Mouse (Mus musculus): ENCODE results near the gene Gtf3c3. TPM values are rescaled to one million over a fixed set of nuclear protein-coding genes. Genes with fewer than 3 reads are reported as not detected.

Gene Gtf3c3
- 1.3 and 1.4 TPM in 2 replicates for polyA plus RNA-seq (2012)

GRCm38 (mm10) chr1:54438340-54439079, at the start of gene Gtf3c3:
TSS of gene Gtf3c3 (minus strand) at chr1:54438971.
- TF ChIP-seq GATA1 (IDR thresholded peaks at IDR 0.05; ENCODE audit: low read length): no peak

- no peak for TF ChIP-seq GATA1 (IDR thresholded peaks at IDR 0.05; ENCODE audit: low read length)
Measured at GRCm38 (mm10) chr1:54484744-54485420, 46.1 kb upstream of the Gtf3c3 start.

DNA sequence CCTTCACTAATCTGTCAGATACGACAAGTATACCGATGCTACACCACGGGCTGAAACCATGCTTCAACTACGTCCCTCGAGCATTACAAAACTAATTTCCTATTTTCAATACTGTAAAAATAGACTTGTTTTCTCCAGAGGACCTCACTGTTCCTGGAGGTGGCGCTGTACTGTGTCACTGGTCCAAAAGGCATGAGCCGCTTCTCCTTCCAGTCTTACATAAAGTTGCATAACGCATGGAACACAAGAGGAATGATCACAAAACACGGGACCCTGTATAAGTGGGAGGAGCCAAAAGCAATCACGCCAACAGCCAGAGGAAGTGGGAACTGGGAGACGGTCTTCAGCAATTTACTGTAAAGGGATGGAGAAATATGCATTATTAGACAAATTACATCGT, 41.7 kb upstream of the Gtf3c3 start:
- TF ChIP-seq GATA1 (IDR thresholded peaks at IDR 0.05; ENCODE audit: low read length): no peak

- TF ChIP-seq GATA1 (IDR thresholded peaks at IDR 0.05; ENCODE audit: low read length): no peak
Measured at GRCm38 (mm10) chr1:54468662-54469061, 29.9 kb upstream of the Gtf3c3 start.

GRCm38 (mm10) chr1:54467366-54467765, 28.6 kb upstream of the Gtf3c3 start:
- TF ChIP-seq GATA1 (IDR thresholded peaks at IDR 0.05; ENCODE audit: low read length): no peak

- no peak for TF ChIP-seq GATA1 (IDR thresholded peaks at IDR 0.05; ENCODE audit: low read length)
Measured at GRCm38 (mm10) chr1:54452116-54452515, 13.3 kb upstream of the Gtf3c3 start.

GRCm38 (mm10) chr1:54448833-54449232, 10.1 kb upstream of the Gtf3c3 start:
- no peak for TF ChIP-seq GATA1 (IDR thresholded peaks at IDR 0.05; ENCODE audit: low read length)

GRCm38 (mm10) chr1:54443641-54444040, 4.9 kb upstream of the Gtf3c3 start:
- TF ChIP-seq GATA1 (IDR thresholded peaks at IDR 0.05; ENCODE audit: low read length): no peak

DNA sequence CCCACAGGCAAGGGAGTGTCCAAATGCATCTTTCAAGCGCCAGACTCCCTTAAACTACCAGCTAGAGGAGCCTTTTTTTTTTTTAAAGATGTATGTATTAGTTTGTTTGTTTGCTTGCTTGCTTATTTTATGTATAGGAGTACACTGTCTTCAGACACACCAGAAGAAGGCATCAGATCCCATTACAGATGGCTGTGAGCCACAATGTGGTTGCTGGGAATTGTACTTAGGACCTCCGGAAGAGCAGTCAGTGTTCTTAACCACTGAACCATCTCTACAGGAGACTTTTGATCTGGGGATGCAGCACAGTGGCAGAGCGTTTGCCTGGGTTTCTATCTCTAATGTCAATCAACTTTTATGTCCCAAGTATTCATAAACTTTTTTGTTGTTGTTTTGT, 307 bp upstream of the Gtf3c3 start:
- no peak for TF ChIP-seq GATA1 (IDR thresholded peaks at IDR 0.05; ENCODE audit: low read length)

- TF ChIP-seq GATA1 (IDR thresholded peaks at IDR 0.05; ENCODE audit: low read length): no peak
Measured at GRCm38 (mm10) chr1:54422195-54422750, 16.5 kb downstream of the Gtf3c3 start.

- no peak for TF ChIP-seq GATA1 (IDR thresholded peaks at IDR 0.05; ENCODE audit: low read length)
Measured at GRCm38 (mm10) chr1:54421670-54422069, 17.1 kb downstream of the Gtf3c3 start.

- TF ChIP-seq GATA1 (IDR thresholded peaks at IDR 0.05; ENCODE audit: low read length): no peak
Measured at GRCm38 (mm10) chr1:54402736-54403135, 36.0 kb downstream of the Gtf3c3 start.

- TF ChIP-seq GATA1 (IDR thresholded peaks at IDR 0.05; ENCODE audit: low read length): no peak
Measured at GRCm38 (mm10) chr1:54384221-54384620, 54.5 kb downstream of the Gtf3c3 start.

DNA sequence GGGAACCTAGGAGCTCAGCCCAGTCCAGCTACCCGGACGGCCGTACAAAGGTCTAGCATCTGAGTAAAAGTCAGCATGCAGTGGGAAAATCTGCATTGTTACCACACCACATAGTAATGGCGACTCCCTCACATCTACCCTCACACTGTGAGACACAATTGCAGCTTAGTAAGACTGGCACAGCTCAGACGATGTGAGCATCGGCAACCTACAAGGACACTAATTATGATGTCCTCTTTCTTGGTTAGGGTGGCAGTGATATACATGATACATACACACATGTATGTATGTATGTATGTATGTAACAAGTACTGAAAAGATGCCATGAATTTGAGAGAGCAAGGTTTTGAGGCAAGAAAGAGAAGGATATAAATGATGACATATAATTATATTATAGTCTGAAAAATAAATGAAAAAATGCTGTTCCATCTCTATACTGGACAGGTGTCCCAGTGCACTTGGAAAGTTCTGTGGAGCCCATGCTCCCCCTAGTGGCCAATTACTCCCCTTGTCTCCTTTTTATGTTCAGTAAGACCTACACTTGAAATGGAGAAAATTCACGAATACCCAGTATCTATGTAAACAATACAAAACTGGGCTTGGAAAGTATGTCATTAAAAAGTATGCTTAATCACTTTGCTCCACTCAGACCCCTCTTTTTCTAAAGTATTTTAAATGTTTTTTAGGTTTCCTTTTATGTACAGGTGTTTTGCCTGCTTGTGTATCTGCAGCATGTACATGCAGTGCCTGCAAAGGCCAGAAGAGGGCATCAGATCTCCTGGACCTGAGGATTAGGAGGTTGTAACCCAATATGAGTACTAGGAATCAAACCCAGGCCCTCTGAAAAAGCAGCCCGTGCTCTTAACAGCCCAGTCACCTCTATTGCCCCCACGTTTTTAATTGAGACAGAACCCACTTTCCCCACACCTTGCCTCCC, 57.5 kb downstream of the Gtf3c3 start:
- TF ChIP-seq GATA1 (IDR thresholded peaks at IDR 0.05; ENCODE audit: low read length): no peak

- TF ChIP-seq GATA1 (IDR thresholded peaks at IDR 0.05; ENCODE audit: low read length): no peak
Measured at GRCm38 (mm10) chr1:54377506-54378051, 61.2 kb downstream of the Gtf3c3 start.

Data from G1E-ER4 (cell line).